Mouse (Mus musculus): Measurements from ENCODE around the gene Zfand3. TPM values are rescaled to one million over a fixed set of nuclear protein-coding genes. Genes with fewer than 3 reads are reported as not detected.

Gene Zfand3
- 103 and 111 TPM in 2 replicates for polyA plus RNA-seq (2012; rRNA removed)

- peak within 1 kb of the TSS; percentile 97 for H3K27ac ChIP-seq (ENCODE audit: insufficient read depth, low read depth, low read length)
- H3K4me3 ChIP-seq (ENCODE audit: insufficient read depth, low read depth, low read length): peak within 1 kb of the TSS; percentile 53
- TF ChIP-seq CTCF (conservative IDR thresholded peaks at IDR 0.05; ENCODE audit: insufficient read depth, insufficient read length, low read depth, low read length) (no peak), POLR2A (IDR thresholded peaks at IDR 0.05; ENCODE audit: low read depth, low read length) (peak; percentile 74)
- peaks cover 22% of the 10 kb centered on the region for H3K4me1 ChIP-seq (ENCODE audit: control insufficient read depth, insufficient read depth, low read length)
- peak; percentile 98 for DNase-seq
- no peaks in the 10 kb centered on the region for H3K36me3 ChIP-seq (ENCODE audit: control insufficient read depth, insufficient read depth, low read length)
- H3K27me3 ChIP-seq (replicated peaks; ENCODE audit: control insufficient read depth, insufficient read depth, low read length): no peaks in the 10 kb centered on the region
- under 1% methylated on average over 77 of the region's 93 CpGs for WGBS
Measured at GRCm38 (mm10) chr17:30004203-30005102, at the start of gene Zfand3. Zfand3 (plus strand) TSS chr17:30004733.

GRCm38 (mm10) chr17:29955880-29956279 is 48.7 kb upstream of the Zfand3 start:
- WGBS: 80% methylated on average over 8 of the region's 8 CpGs
- H3K4me3 ChIP-seq (ENCODE audit: insufficient read depth, low read depth, low read length): no peak overlapping the region
- no peaks in the 10 kb centered on the region for H3K4me1 ChIP-seq (ENCODE audit: control insufficient read depth, insufficient read depth, low read length)
- DNase-seq: no peak
- H3K27ac ChIP-seq (ENCODE audit: insufficient read depth, low read depth, low read length): no peak overlapping the region
- H3K27me3 ChIP-seq (replicated peaks; ENCODE audit: control insufficient read depth, insufficient read depth, low read length): no peaks in the 10 kb centered on the region
- TF ChIP-seq CTCF (conservative IDR thresholded peaks at IDR 0.05; ENCODE audit: insufficient read depth, insufficient read length, low read depth, low read length) (no peak), POLR2A (IDR thresholded peaks at IDR 0.05; ENCODE audit: low read depth, low read length) (no peak)
- H3K36me3 ChIP-seq (ENCODE audit: control insufficient read depth, insufficient read depth, low read length): no peaks in the 10 kb centered on the region

DNA sequence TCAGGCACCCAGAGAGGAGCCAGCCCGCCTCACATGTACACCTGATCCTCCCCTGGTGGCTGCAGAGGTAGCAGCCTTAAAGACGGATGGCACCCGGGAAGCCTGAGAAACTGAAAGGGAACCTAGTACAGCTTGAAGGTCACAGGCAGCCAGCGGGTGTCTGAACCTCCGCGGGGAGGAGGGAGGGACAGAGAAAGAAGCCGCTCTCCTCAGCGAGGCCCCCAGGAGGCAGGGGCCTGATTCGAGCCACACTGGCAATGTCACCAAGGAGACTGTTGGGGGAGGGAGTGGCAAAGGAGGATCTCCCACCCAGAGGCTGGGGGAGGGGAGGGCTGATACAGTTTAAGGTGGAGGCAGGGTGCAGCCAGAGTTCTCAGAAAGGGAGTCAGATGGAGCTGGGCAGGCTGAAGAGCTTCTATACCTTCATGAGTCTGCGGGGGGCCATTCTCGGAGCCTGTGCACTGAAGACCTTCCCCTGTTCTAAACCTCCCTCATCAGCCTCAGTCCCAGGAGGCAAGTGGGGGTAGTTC is 40.7 kb upstream of the Zfand3 start:
- 10% methylated on average over 11 of the region's 11 CpGs for WGBS
- H3K4me3 ChIP-seq (ENCODE audit: insufficient read depth, low read depth, low read length): no peak overlapping the region

GRCm38 (mm10) chr17:29965506-29965905 is 39.0 kb upstream of the Zfand3 start:
- no peak for TF ChIP-seq POLR2A (IDR thresholded peaks at IDR 0.05; ENCODE audit: low read depth, low read length)
- no peak for TF ChIP-seq CTCF (conservative IDR thresholded peaks at IDR 0.05; ENCODE audit: insufficient read depth, insufficient read length, low read depth, low read length)
- DNase-seq: no peak
- no peak overlapping the region for H3K4me3 ChIP-seq (ENCODE audit: insufficient read depth, low read depth, low read length)
- 45% methylated on average over 5 of the region's 5 CpGs for WGBS
- H3K36me3 ChIP-seq (ENCODE audit: control insufficient read depth, insufficient read depth, low read length): no peaks in the 10 kb centered on the region
- no peaks in the 10 kb centered on the region for H3K27me3 ChIP-seq (replicated peaks; ENCODE audit: control insufficient read depth, insufficient read depth, low read length)
- H3K27ac ChIP-seq (ENCODE audit: insufficient read depth, low read depth, low read length): no peak overlapping the region
- peaks cover 3% of the 10 kb centered on the region; the same call in 1 of the 2 replicates for H3K4me1 ChIP-seq (ENCODE audit: control insufficient read depth, insufficient read depth, low read length)

More for the DNA sequence above, 40.7 kb upstream of the Zfand3 start:
- Histone ChIP-seq H3K4me1 (ENCODE audit: control insufficient read depth, insufficient read depth, low read length) (no peaks in the 10 kb centered on the region), H3K27ac (ENCODE audit: insufficient read depth, low read depth, low read length) (no peak overlapping the region), H3K27me3 (replicated peaks; ENCODE audit: control insufficient read depth, insufficient read depth, low read length) (no peaks in the 10 kb centered on the region), H3K36me3 (ENCODE audit: control insufficient read depth, insufficient read depth, low read length) (no peaks in the 10 kb centered on the region)
- TF ChIP-seq POLR2A (IDR thresholded peaks at IDR 0.05; ENCODE audit: low read depth, low read length) (no peak), CTCF (conservative IDR thresholded peaks at IDR 0.05; ENCODE audit: insufficient read depth, insufficient read length, low read depth, low read length) (no peak)
- peak; percentile 28 for DNase-seq

DNA sequence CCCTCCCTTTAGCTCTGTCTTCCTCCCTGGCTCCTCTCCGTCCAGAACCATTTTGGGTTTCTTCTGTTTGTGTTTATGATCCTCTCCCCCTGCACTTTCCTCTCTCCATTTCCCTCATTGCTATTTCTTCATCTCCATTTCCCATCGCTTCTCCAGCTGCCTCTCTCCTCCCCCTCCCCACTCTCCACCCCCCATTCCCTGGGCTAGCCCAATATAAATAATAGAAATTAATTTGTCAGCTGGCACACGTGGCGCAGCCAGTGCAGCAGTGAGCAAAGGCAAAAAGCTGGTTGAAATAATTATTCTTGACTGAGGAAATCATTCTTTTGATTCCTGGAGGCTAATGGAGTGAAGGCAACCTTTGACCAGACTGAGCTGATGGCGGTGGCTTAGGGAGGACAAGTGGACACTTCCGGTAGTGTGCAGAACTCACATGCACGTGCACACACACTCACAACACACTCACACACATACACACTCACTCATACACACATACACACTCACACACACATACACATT is 34.4 kb upstream of the Zfand3 start, which contains the start of gene Mdga1:
TSS of gene Mdga1 (minus strand) at position 51 of the 519 bp plus-strand sequence.
- DNase-seq: peak; percentile 57
- Histone ChIP-seq H3K36me3 (ENCODE audit: control insufficient read depth, insufficient read depth, low read length) (no peaks in the 10 kb centered on the region), H3K27me3 (replicated peaks; ENCODE audit: control insufficient read depth, insufficient read depth, low read length) (no peaks in the 10 kb centered on the region), H3K4me3 (ENCODE audit: insufficient read depth, low read depth, low read length) (no peak within 1 kb of the TSS), H3K4me1 (ENCODE audit: control insufficient read depth, insufficient read depth, low read length) (peaks cover 12% of the 10 kb centered on the region; the same call in 1 of the 2 replicates), H3K27ac (ENCODE audit: insufficient read depth, low read depth, low read length) (no peak within 1 kb of the TSS)
- 51% methylated on average over 7 of the region's 7 CpGs for WGBS
- TF ChIP-seq POLR2A (IDR thresholded peaks at IDR 0.05; ENCODE audit: low read depth, low read length) (no peak), CTCF (conservative IDR thresholded peaks at IDR 0.05; ENCODE audit: insufficient read depth, insufficient read length, low read depth, low read length) (no peak)

DNA sequence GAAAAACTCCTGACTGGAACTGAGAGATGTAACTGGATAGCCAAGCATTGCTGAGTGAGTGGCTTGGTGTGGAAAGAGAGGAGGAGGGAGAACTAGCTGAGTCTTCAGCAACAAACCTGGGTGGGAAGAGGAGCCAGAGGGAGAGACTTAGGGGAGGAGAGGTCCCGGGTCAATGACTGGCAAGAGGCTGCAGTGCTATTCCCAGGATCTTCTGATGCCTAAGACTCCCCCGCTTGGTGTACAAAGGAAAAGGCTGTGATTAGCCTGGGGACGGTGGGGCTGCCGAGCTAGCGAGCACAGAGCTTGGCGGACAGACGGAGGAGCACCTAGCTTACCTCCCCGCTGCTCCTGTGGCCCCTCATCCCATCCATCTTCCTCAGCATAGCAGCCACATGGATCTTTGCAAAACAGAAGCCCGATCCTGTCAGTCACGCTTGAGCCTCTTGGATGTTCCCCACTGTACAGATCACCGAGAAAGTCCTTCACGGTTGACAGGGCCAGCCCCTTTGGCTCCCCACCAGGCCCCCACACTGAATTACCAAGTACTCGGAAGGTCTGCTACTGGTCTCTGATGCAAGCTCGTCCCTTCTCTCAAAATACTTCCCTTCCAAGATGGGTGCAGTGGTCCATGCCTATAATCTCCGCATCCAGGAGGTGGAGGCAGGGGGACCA is 32.6 kb upstream of the Zfand3 start:
- H3K36me3 ChIP-seq (ENCODE audit: control insufficient read depth, insufficient read depth, low read length): no peaks in the 10 kb centered on the region
- H3K27me3 ChIP-seq (replicated peaks; ENCODE audit: control insufficient read depth, insufficient read depth, low read length): no peaks in the 10 kb centered on the region
- peaks cover 12% of the 10 kb centered on the region; the same call in 1 of the 2 replicates for H3K4me1 ChIP-seq (ENCODE audit: control insufficient read depth, insufficient read depth, low read length)
- H3K4me3 ChIP-seq (ENCODE audit: insufficient read depth, low read depth, low read length): no peak overlapping the region
- DNase-seq: peak; percentile 73
- 41% methylated on average over 15 of the region's 15 CpGs for WGBS
- H3K27ac ChIP-seq (ENCODE audit: insufficient read depth, low read depth, low read length): no peak overlapping the region
- TF ChIP-seq CTCF (conservative IDR thresholded peaks at IDR 0.05; ENCODE audit: insufficient read depth, insufficient read length, low read depth, low read length) (no peak), POLR2A (IDR thresholded peaks at IDR 0.05; ENCODE audit: low read depth, low read length) (no peak)

Measured in kidney, adult 2 months (tissue).